Mouse (Mus musculus): ENCODE measurements around the gene Tmem129.

DNA sequence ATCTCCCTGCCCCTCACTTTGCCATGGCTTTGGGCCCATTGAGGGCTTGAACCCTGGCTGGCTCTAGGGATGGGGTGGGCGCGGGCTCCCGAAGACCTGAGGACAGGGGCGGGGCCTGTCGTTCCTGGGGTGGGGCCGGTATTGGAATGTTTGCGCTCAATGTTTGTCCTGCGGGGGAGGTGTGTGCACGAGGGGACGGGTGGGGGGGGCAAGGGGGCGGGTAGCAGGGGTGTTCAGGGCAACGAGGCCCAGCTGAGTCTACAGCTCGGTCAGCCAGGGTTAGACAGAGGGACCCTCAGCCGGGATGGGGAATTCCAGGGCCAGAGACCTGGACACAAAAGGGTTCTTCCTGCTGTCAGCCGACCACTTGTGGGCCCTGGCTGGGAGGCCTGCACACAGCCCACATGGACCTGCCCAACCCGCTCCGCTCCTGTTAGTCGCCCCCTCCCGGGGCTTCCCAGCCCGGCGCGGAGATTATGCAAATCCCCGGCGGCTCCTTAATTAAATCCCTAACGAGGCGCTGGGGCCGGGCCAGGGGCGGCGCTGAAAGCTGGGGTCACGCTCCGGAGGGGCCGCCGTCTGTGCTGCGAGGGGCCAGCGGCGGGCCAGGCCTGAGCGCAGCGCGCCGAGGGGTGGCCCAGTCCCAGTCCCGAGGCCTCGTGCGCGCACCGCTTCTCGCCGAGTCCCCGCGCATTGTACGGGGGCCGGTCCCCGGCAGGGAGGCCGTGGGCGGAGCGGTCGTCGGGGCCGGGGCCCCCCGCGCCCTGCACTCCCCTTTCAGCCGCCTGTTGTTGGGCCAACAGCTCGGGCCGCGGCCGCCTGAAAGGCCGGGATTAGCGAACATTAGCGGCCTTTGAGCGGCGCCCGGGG, 36.9 kb upstream of the Tmem129 start:
- TF ChIP-seq CTCF (IDR thresholded peaks at IDR 0.05; ENCODE audit: insufficient read depth, low read length): no peak
- TF ChIP-seq POLR2A (IDR thresholded peaks at IDR 0.05; ENCODE audit: borderline replicate concordance, extremely low read depth, low read depth, low read length): peak; percentile 50; the same call in 1 of the 2 replicates
